Mouse (Mus musculus) adrenal gland, adult (tissue): ENCODE measurements around the gene Hist1h2bh.
"Not testable (repeated sequence)": the region's sequence is repeated elsewhere in the genome, so short reads cannot be mapped to it uniquely, and the experiment has no call there.

Experiments used
- DNase-seq, 2 experiments: peaks; one replicate each; pipeline ENCODE4 v3.0.0; 2022 to 2023; ENCODE audit warnings: low spot score in 1 of 2; ENCODE audit not compliant: inconsistent age in 2 of 2

The Hist1h2bh gene

GRCm38 (mm10) chr13:23542999-23543607 lies at the start of gene Hist1h2bh:
Hist1h2bh (minus strand) TSS chr13:23543392.
- peak; percentile 76 to 95 for DNase-seq

- no peak for DNase-seq
Observed at GRCm38 (mm10) chr13:23592614-23593013, 49.4 kb upstream of the Hist1h2bh start.

GRCm38 (mm10) chr13:23591886-23592285 lies 48.7 kb upstream of the Hist1h2bh start:
- not testable (repeated sequence) for DNase-seq

GRCm38 (mm10) chr13:23591206-23591605 lies 48.0 kb upstream of the Hist1h2bh start:
- DNase-seq = no peak

GRCm38 (mm10) chr13:23586940-23587225 lies 43.7 kb upstream of the Hist1h2bh start:
- DNase-seq = no peak

- peak in 1 of 2 experiments; percentile 81 for DNase-seq
Observed at GRCm38 (mm10) chr13:23586099-23586939, 43.1 kb upstream of the Hist1h2bh start.

GRCm38 (mm10) chr13:23585442-23586098 lies 42.4 kb upstream of the Hist1h2bh start:
- DNase-seq = peak; percentile 80 to 96

- peak; percentile 72 to 93 for DNase-seq
Observed at GRCm38 (mm10) chr13:23585029-23585441, 41.8 kb upstream of the Hist1h2bh start.

GRCm38 (mm10) chr13:23584331-23584730 lies 41.1 kb upstream of the Hist1h2bh start:
- peak in 1 of 2 experiments; percentile 71 for DNase-seq

GRCm38 (mm10) chr13:23583387-23584068 lies 40.3 kb upstream of the Hist1h2bh start:
- DNase-seq = peak in 1 of 2 experiments; percentile 47

GRCm38 (mm10) chr13:23582219-23583056 lies 39.2 kb upstream of the Hist1h2bh start:
- peak in 1 of 2 experiments; percentile 47 for DNase-seq

GRCm38 (mm10) chr13:23581408-23582218 lies 38.4 kb upstream of the Hist1h2bh start, which contains the start of gene Hist1h4d:
Hist1h4d (plus strand) TSS chr13:23581598.
- peak; percentile 96 to 100 for DNase-seq

GRCm38 (mm10) chr13:23577835-23578234 lies 34.6 kb upstream of the Hist1h2bh start:
- no peak for DNase-seq

GRCm38 (mm10) chr13:23576906-23577639 lies 33.9 kb upstream of the Hist1h2bh start:
- DNase-seq = no peak

GRCm38 (mm10) chr13:23576351-23576881 lies 33.2 kb upstream of the Hist1h2bh start:
- DNase-seq = no peak

GRCm38 (mm10) chr13:23575864-23576313 lies 32.7 kb upstream of the Hist1h2bh start:
- DNase-seq = peak in 1 of 2 experiments; percentile 67

GRCm38 (mm10) chr13:23575271-23575851 lies 32.2 kb upstream of the Hist1h2bh start, which contains the start of gene Hist1h3d:
Hist1h3d (plus strand) TSS chr13:23575763.
- DNase-seq = peak in 1 of 2 experiments; percentile 86
